Mouse (Mus musculus): Measurements from ENCODE around the gene Arid1b. TPM values are rescaled to one million over a fixed set of nuclear protein-coding genes. Genes with fewer than 3 reads are reported as not detected.

Gene Arid1b
- polyA plus RNA-seq, 1 experiment from 2014 or later = 12.5 TPM

DNA sequence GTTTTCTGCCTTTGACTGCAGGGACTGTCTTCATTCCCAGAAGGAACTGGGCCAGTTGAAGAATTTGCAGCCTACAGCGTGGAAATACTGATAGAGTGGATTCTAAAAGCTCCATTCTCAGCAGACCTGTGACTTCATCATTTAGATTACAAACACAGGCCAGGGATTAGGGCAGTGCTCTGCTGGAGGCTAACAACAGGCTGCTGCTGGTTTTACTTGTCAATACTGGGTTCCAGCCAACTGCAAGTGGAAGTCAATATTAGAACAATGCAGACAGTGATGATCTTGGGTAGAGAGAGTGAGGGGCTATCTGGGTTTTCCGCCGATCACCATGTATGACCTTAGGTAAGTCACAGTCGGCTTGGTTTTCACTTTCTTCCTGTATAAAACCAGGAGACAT lies 188.4 kb downstream of the Arid1b start:
- H3K36me3 ChIP-seq = no peaks in the 10 kb centered on the region
- no peak overlapping the region for H3K4me3 ChIP-seq (replicated peaks)
- no peaks in the 10 kb centered on the region for H3K27me3 ChIP-seq (replicated peaks)
- no peak for ATAC-seq (ENCODE audit: low FRiP score)
- H3K27ac ChIP-seq (replicated peaks) = no peak overlapping the region
- no peak overlapping the region for H3K9ac ChIP-seq (replicated peaks)
- 88% methylated on average over 4 of the region's 4 CpGs for WGBS
- peaks cover 45% of the 10 kb centered on the region for H3K4me1 ChIP-seq
- no peak overlapping the region for H3K4me2 ChIP-seq
- no peaks in the 10 kb centered on the region for H3K9me3 ChIP-seq (replicated peaks)

DNA sequence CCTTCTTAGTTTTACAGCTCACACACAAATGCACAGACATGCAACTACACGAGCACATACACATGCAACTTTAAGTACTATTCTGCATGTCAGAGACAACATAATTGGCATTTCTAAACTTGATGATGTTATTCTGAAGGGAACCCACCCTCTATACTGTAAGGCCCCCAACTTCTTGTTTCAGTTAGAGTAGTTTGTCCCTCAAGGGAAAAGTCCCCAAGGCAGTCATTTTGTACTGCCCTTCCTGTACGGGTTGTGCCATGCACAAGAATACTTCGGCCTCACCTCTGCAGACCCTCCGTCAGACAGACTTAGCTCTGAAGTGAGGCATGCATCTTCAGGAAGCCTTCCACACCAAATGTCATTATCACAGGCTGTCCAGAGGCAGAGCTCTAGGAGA lies 191.4 kb downstream of the Arid1b start:
- WGBS = 86% methylated on average over 4 of the region's 4 CpGs
- H3K9me3 ChIP-seq (replicated peaks) = no peaks in the 10 kb centered on the region
- peaks cover 60% of the 10 kb centered on the region for H3K4me1 ChIP-seq
- no peaks in the 10 kb centered on the region for H3K36me3 ChIP-seq
- no peak overlapping the region for H3K9ac ChIP-seq (replicated peaks)
- ATAC-seq (ENCODE audit: low FRiP score) = no peak
- H3K27me3 ChIP-seq (replicated peaks) = no peaks in the 10 kb centered on the region
- no peak overlapping the region for H3K27ac ChIP-seq (replicated peaks)
- H3K4me2 ChIP-seq = no peak overlapping the region
- no peak overlapping the region for H3K4me3 ChIP-seq (replicated peaks)

DNA sequence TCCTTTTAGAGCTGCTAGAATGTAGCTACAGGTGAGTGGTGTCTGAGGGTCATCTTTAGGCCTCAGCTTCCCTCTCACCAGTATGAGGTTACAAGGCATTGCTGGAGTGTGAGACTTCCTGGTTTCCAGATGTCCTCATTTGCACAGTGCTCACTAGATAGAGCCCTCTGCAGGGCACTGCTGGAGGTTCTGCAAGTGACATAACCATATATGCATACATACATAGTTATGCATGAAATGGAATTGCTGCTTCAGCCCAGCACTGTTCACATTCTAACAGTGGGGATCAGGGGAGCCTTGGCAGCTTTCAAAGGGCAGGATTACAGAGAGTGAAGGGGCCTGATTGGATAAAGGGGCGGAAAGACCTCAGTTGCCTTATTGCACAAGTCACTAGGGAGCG lies 193.4 kb downstream of the Arid1b start:
- no peak for ATAC-seq (ENCODE audit: low FRiP score)
- peak overlapping the region; percentile 33; the same call in 1 of the 2 replicates for H3K27ac ChIP-seq (replicated peaks)
- H3K4me1 ChIP-seq = peaks cover 52% of the 10 kb centered on the region

DNA sequence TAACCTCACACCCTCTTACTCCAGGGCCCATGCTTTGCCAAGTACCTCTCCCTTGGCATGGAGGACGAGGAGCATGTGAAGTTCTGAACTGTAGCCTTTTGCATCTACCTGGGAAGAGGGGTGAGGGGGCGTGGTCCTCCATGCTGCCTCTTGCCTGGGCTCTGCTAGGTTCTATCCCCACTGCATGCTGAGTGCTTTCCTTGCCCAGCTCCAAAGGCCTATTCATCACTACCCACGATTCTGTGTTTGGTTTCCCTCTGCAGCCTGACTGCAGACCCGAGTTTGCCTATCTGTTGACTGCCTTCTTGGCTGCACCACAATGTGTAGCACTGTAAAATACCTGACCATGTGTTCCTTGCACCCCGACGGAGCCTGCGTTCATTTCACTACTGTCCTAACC lies 194.3 kb downstream of the Arid1b start:
- Histone ChIP-seq H3K27ac (replicated peaks) (0 out of 2 replicates have a peak overlapping the region, but pooled peaks have one; percentile 33), H3K36me3 (no peaks in the 10 kb centered on the region), H3K4me1 (peaks cover 44% of the 10 kb centered on the region), H3K4me3 (replicated peaks) (no peak overlapping the region), H3K9me3 (replicated peaks) (no peaks in the 10 kb centered on the region), H3K9ac (replicated peaks) (no peak overlapping the region), H3K27me3 (replicated peaks) (no peaks in the 10 kb centered on the region), H3K4me2 (no peak overlapping the region)
- 79% methylated on average over 7 of the region's 7 CpGs for WGBS
- ATAC-seq (ENCODE audit: low FRiP score) = no peak

More for the DNA sequence above, 193.4 kb downstream of the Arid1b start:
- 56% methylated on average over 2 of the region's 2 CpGs for WGBS
- no peak overlapping the region for H3K4me3 ChIP-seq (replicated peaks)
- no peaks in the 10 kb centered on the region for H3K27me3 ChIP-seq (replicated peaks)
- no peaks in the 10 kb centered on the region for H3K36me3 ChIP-seq
- H3K9me3 ChIP-seq (replicated peaks) = no peaks in the 10 kb centered on the region
- H3K4me2 ChIP-seq = no peak overlapping the region
- no peak overlapping the region for H3K9ac ChIP-seq (replicated peaks)

DNA sequence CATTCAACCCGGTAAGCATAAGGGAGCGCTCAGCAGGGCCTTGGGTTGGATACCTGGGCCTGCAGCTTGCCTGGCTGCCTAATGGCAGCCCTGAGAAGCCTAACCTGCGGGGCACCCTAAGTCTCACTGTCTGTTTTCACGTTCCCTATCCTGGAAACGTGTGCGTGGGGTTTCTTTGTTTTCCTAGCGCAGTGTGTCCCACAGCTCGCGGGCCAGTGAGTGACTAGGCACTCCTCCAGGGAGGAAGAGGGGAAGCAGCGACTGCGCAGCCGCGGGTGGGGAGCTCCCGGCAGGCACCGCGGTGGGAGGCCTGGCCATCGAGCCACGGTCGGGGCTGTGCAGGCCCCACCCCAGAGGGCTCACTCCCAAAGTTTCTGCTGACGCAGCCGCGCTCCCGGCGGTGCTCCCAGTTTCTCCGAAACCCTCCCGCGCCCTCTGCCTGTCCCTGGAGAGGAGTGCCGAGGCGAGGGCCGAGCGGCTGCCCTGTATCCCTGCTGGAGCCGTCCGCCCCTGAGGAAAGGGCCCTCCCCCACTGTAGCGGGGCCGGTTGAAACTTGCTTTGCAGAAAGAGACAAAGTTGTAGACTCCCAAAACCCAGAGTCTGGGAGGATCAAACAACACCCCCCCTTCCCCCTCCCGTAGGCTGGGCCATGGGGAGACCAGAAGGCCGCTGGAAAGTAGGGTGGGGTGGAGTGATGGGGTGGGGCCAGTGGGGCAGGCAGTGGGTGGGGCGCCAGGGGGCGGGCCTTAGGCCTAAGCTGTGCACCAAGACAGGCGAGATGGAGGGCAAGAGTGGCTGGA lies 195.6 kb downstream of the Arid1b start:
- peak overlapping the region; percentile 69 for H3K9ac ChIP-seq (replicated peaks)
- ATAC-seq (ENCODE audit: low FRiP score) = peak; percentile 92
- peak overlapping the region; percentile 92 for H3K27ac ChIP-seq (replicated peaks)
- H3K9me3 ChIP-seq (replicated peaks) = no peaks in the 10 kb centered on the region
- peak overlapping the region; percentile 58 for H3K4me3 ChIP-seq (replicated peaks)
- peaks cover 41% of the 10 kb centered on the region for H3K4me1 ChIP-seq
- under 1% methylated on average over 40 of the region's 40 CpGs for WGBS
- H3K36me3 ChIP-seq = no peaks in the 10 kb centered on the region
- no peaks in the 10 kb centered on the region for H3K27me3 ChIP-seq (replicated peaks)
- peak overlapping the region; percentile 76 for H3K4me2 ChIP-seq

DNA sequence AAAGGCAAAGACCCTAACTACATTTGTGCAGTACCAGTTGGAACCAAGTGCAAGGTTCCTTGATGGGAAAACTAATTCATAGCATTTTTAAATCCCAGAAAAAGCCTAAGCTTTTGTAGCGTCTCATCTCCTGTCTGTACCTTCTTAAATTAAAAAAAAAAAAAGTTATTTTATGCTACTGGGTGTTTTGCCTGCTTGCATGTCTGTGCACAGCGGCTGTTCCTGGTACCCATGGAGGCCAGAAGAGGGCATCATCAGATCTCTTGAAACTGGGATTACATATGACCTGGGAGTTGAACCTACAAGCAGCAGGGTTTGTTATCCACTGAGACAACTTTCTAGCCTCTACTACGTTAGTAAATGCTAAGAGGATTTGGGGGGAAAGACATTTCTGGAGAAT lies 196.2 kb downstream of the Arid1b start:
- ATAC-seq (ENCODE audit: low FRiP score) = no peak
- Histone ChIP-seq H3K27me3 (replicated peaks) (no peaks in the 10 kb centered on the region), H3K27ac (replicated peaks) (peak overlapping the region; percentile 92), H3K36me3 (no peaks in the 10 kb centered on the region), H3K4me3 (replicated peaks) (peak overlapping the region; percentile 58), H3K4me1 (peaks cover 46% of the 10 kb centered on the region), H3K9me3 (replicated peaks) (no peaks in the 10 kb centered on the region), H3K4me2 (peak overlapping the region; percentile 76), H3K9ac (replicated peaks) (peak overlapping the region; percentile 69)
- WGBS = 24% methylated on average over 3 of the region's 3 CpGs

DNA sequence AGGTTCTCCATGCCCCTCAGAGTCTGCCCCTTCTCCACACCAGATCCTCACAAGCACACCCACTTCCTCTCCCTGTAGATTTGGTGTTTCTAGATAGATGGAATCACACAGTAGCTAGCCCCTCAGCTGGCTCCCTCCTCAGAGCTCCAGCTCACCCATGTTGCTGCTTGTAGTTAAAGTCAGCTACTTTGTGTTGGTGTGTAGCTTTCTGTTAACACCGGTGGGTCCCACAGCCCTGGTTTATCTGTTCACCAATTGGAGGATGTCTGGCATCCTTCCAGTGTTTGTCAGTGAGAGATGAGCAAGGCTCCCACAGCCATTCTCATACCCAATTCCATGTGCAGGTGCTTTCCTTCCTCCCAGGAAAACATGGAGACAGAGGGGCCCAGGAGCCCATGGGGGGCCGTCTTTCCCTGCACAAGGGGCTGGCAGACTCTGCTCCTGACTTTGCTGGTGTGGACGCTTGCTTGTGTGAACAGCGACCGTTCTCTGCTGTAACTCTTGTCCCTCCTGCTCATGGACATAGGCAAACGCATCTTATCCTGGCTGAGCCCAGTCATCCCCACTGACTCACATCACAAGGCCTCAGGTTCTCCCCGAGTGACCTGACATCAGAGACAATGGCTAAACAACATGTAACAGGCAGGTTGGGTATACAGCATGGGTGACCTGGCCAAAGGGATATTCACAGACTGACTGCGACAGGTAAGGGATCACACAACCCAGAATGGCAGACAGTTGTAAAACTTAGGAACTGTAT lies 200.2 kb downstream of the Arid1b start:
- Histone ChIP-seq H3K9me3 (replicated peaks) (no peaks in the 10 kb centered on the region), H3K27ac (replicated peaks) (peak overlapping the region; percentile 18; the same call in 1 of the 2 replicates), H3K4me1 (peaks cover 49% of the 10 kb centered on the region), H3K9ac (replicated peaks) (no peak overlapping the region), H3K36me3 (no peaks in the 10 kb centered on the region), H3K4me3 (replicated peaks) (no peak overlapping the region), H3K4me2 (no peak overlapping the region), H3K27me3 (replicated peaks) (no peaks in the 10 kb centered on the region)
- WGBS = 74% methylated on average over 8 of the region's 8 CpGs
- no peak for ATAC-seq (ENCODE audit: low FRiP score)

DNA sequence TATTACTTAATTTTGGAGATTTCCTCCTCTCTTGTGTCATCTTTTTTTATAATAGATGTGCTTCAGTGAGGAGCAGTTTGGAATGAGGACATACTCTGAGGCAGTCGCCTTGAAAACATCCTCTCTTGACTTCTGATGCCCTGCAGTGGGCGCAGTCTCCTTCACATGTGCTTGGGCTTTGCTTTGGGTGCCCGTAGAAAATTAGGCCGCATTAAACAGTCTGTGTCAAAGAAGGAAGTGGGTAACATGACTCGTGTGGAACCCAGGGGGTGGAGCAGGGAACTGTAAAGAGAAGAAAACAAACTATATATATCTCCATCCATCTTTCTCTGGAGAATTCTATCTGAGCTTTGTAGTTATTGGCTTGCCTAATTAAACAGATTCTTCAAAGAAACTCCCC lies 201.3 kb downstream of the Arid1b start:
- no peak for ATAC-seq (ENCODE audit: low FRiP score)
- H3K36me3 ChIP-seq = no peaks in the 10 kb centered on the region
- H3K4me3 ChIP-seq (replicated peaks) = no peak overlapping the region
- H3K9me3 ChIP-seq (replicated peaks) = no peaks in the 10 kb centered on the region
- no peak overlapping the region for H3K9ac ChIP-seq (replicated peaks)
- no peak overlapping the region for H3K27ac ChIP-seq (replicated peaks)
- H3K27me3 ChIP-seq (replicated peaks) = no peaks in the 10 kb centered on the region
- peaks cover 40% of the 10 kb centered on the region for H3K4me1 ChIP-seq
- WGBS = 55% methylated on average over 5 of the region's 5 CpGs
- no peak overlapping the region for H3K4me2 ChIP-seq

DNA sequence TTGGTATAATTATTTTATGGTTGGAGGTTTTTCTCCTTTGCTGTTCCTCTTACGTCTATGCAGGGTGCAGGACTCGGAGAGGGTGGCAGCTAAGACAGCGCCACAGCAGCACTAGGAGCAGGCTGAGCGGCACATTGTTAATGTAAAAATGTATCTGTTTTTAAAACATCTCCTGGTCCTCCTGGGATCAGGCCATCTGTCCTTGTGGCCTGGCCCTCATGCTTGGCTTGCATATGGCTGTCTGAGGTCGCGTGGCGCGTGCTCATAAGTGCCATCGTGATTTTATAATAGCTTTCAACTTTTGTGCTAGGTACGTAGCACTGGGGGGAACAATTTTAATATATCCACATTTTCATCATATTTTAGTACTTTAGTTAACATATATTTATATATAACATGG lies 201.9 kb downstream of the Arid1b start:
- H3K36me3 ChIP-seq = no peaks in the 10 kb centered on the region
- H3K4me1 ChIP-seq = peaks cover 39% of the 10 kb centered on the region
- no peak overlapping the region for H3K4me3 ChIP-seq (replicated peaks)
- 53% methylated on average over 10 of the region's 10 CpGs for WGBS
- H3K9me3 ChIP-seq (replicated peaks) = no peaks in the 10 kb centered on the region
- no peak overlapping the region for H3K4me2 ChIP-seq
- H3K27me3 ChIP-seq (replicated peaks) = no peaks in the 10 kb centered on the region
- no peak overlapping the region for H3K27ac ChIP-seq (replicated peaks)
- ATAC-seq (ENCODE audit: low FRiP score) = no peak
- H3K9ac ChIP-seq (replicated peaks) = no peak overlapping the region

DNA sequence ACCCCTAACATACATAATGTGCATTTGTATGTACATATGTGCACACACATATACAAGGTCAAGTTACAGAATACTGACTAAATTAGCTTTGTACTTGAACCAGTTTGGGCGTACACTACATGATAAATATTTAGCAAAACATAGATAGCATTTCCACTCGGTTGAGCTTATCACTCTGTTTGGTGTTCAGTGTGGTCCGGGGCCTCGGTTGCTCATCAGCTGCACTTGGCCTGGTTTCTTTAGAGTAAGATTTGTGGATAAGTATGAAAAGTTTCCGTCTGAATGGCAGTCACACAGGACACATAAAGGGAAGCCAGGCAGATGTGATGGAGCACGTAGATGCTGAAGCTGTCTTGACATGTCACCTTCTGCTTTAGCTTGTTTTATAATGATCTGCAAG lies 202.4 kb downstream of the Arid1b start:
- Histone ChIP-seq H3K27ac (replicated peaks) (no peak overlapping the region), H3K9ac (replicated peaks) (no peak overlapping the region), H3K4me1 (peaks cover 39% of the 10 kb centered on the region), H3K9me3 (replicated peaks) (no peaks in the 10 kb centered on the region), H3K27me3 (replicated peaks) (no peaks in the 10 kb centered on the region), H3K4me3 (replicated peaks) (no peak overlapping the region), H3K4me2 (no peak overlapping the region), H3K36me3 (no peaks in the 10 kb centered on the region)
- ATAC-seq (ENCODE audit: low FRiP score) = no peak
- 80% methylated on average over 6 of the region's 6 CpGs for WGBS

DNA sequence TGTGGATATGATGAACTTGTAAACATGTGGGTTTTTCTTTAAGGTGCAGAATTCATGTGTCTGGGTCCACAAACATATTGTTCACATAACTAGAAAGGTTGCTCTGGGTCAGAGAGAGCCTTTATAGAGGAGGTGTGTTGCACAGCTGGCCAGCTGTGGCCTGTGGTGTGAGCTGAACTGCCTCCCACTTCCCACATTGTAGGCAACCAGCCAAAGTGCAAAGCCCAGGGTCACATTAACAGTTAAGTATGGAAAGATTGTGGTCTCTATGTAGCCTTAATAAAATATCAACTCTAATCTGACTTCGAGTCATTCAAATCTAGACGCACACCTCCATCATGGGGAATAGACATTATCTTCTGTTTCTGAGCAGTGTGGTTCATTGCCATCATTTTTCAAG lies 203.0 kb downstream of the Arid1b start:
- H3K36me3 ChIP-seq = no peaks in the 10 kb centered on the region
- H3K9me3 ChIP-seq (replicated peaks) = no peaks in the 10 kb centered on the region
- WGBS = 80% methylated on average over 2 of the region's 2 CpGs
- H3K27ac ChIP-seq (replicated peaks) = no peak overlapping the region
- peaks cover 42% of the 10 kb centered on the region for H3K4me1 ChIP-seq
- no peak overlapping the region for H3K9ac ChIP-seq (replicated peaks)
- no peak overlapping the region for H3K4me2 ChIP-seq
- no peak overlapping the region for H3K4me3 ChIP-seq (replicated peaks)
- ATAC-seq (ENCODE audit: low FRiP score) = no peak
- no peaks in the 10 kb centered on the region for H3K27me3 ChIP-seq (replicated peaks)

DNA sequence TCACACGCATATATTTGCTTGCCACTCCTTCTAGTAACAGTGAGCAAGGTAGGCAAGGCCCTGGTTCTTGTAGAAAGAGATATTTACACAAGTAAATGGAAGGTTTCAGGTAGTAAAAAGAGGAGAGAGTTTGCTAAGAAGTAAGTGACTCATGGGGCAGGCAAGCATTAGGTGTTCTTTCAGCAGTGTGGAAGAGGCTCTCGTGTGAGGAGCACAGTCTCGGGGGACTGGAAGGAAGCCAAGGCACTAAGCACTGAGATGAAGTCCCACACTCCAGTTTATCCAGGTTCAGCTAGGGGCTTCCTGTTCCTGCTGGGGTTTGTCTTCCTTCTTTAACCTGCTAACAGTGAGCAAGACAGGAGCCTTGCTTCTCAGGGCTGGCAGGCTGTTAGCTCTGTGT lies 203.6 kb downstream of the Arid1b start:
- Histone ChIP-seq H3K9me3 (replicated peaks) (no peaks in the 10 kb centered on the region), H3K27ac (replicated peaks) (no peak overlapping the region), H3K9ac (replicated peaks) (no peak overlapping the region), H3K4me1 (peaks cover 49% of the 10 kb centered on the region), H3K36me3 (no peaks in the 10 kb centered on the region), H3K4me2 (no peak overlapping the region), H3K4me3 (replicated peaks) (no peak overlapping the region), H3K27me3 (replicated peaks) (no peaks in the 10 kb centered on the region)
- ATAC-seq (ENCODE audit: low FRiP score) = no peak
- WGBS = 68% methylated on average over 3 of the region's 3 CpGs

Data from neural tube, embryonic 15.5 days (tissue).